7 mouse cellular contexts compared by ENCODE assay signal in the genomic region with DNA sequence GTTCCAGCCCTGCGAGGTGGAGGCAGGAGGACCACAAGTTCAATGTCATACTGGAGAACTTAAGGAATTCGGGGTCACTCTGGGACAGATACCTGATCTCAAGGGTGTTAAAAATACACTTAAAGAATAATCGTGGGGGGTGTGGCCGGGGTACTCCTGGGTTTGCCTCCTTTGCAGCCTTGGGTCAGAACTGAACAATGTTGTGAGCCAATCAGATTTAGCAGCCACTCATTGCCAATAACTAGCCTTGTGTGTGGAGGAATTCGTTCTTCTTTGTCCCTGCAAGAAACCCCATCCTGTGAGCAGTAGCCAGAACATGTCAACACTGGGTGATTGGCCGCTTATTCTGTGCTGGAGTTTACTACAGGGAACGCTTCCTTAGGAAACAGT. TPM values are rescaled to one million over a fixed set of nuclear protein-coding genes. Genes with fewer than 3 reads are reported as not detected.
DNase-seq lines count a peak whose midpoint lies in the region; ATAC-seq and TF ChIP-seq lines count a peak whose summit lies in the region.

No protein-coding gene starts in this region.

- DNase-seq in left cerebral cortex, adult 2 months (ENCODE audit: extremely low spot score in 1 of 2, low spot score in 2 of 2): no peak
- DNase-seq in left cerebral cortex, postnatal 25 days (ENCODE audit: low spot score in 2 of 2): no peak
- no peak for DNase-seq in hindbrain, embryonic 11.5 days (ENCODE audit: low spot score)
- no peak for DNase-seq in midbrain, embryonic 11.5 days (ENCODE audit: low spot score, missing footprints)
- DNase-seq in urinary bladder, postnatal 4 days (ENCODE audit: low spot score in 2 of 2): no peak
- DNase-seq in layer of hippocampus, postnatal 10 days (ENCODE audit: low spot score in 2 of 2): no peak

- ATAC-seq in hindbrain, embryonic 11.5 days (ENCODE audit: low FRiP score): no peak
- ATAC-seq in midbrain, embryonic 11.5 days (ENCODE audit: low FRiP score): peak; percentile 62; the same call in 1 of the 2 replicates

- intact Hi-C loops in left cerebral cortex, adult 2 months (cut with DNase I): loop anchor here (1.0 kb wide), 1 partner anchor 104 kb away; the partner anchor contains the start of gene Ero1lb
- intact Hi-C loops in left cerebral cortex, postnatal 25 days (cut with DNase I): loop anchor here (5.0 kb wide), 1 partner anchor 106 kb away; the partner anchor contains the start of gene Ero1lb

- H3K27me3 ChIP-seq in hindbrain, embryonic 11.5 days (ENCODE audit: control insufficient read depth, insufficient read depth, low read length): no peaks in the 10 kb centered on the region
- no peaks in the 10 kb centered on the region for H3K27me3 ChIP-seq in midbrain, embryonic 11.5 days (ENCODE audit: control insufficient read depth, insufficient read depth, low read length)

- WGBS in hindbrain, embryonic 11.5 days: 8% methylated on average over 7 of the region's 7 CpGs
- WGBS in midbrain, embryonic 11.5 days: 2% methylated on average over 7 of the region's 7 CpGs

- no peaks in the 10 kb centered on the region for H3K9me3 ChIP-seq in hindbrain, embryonic 11.5 days (ENCODE audit: control insufficient read depth, low read length)
- H3K9me3 ChIP-seq in midbrain, embryonic 11.5 days (ENCODE audit: control insufficient read depth, low read length): no peaks in the 10 kb centered on the region

- TF ChIP-seq CTCF in left cerebral cortex, adult 2 months (IDR thresholded peaks at IDR 0.05): no peak

- H3K9ac ChIP-seq in hindbrain, embryonic 11.5 days (ENCODE audit: low read depth, low read length): peak overlapping the region; percentile 71; the same call in 1 of the 2 replicates
- peak overlapping the region; percentile 65 for H3K9ac ChIP-seq in midbrain, embryonic 11.5 days (ENCODE audit: low read length)

- peak overlapping the region; percentile 91 for H3K27ac ChIP-seq in left cerebral cortex, adult 2 months
- peak overlapping the region; percentile 46 for H3K27ac ChIP-seq in brown adipose tissue, adult 24 weeks (replicated peaks; ENCODE audit: low read depth, low read length)
- no peak overlapping the region for H3K27ac ChIP-seq in hindbrain, embryonic 11.5 days (ENCODE audit: low read depth, low read length)
- H3K27ac ChIP-seq in midbrain, embryonic 11.5 days (ENCODE audit: low read depth, low read length): no peak overlapping the region

- no peaks in the 10 kb centered on the region for H3K36me3 ChIP-seq in hindbrain, embryonic 11.5 days (ENCODE audit: control insufficient read depth, insufficient read depth, low read length)
- no peaks in the 10 kb centered on the region for H3K36me3 ChIP-seq in midbrain, embryonic 11.5 days (ENCODE audit: control insufficient read depth, insufficient read depth, low read length)

- peak overlapping the region; percentile 89 for H3K4me3 ChIP-seq in left cerebral cortex, adult 2 months
- H3K4me3 ChIP-seq in brown adipose tissue, adult 24 weeks (ENCODE audit: insufficient read depth, low read depth, low read length): peak overlapping the region; percentile 93
- peak overlapping the region; percentile 75 for H3K4me3 ChIP-seq in hindbrain, embryonic 11.5 days (ENCODE audit: low read depth, low read length)
- H3K4me3 ChIP-seq in midbrain, embryonic 11.5 days (ENCODE audit: low read depth, low read length): peak overlapping the region; percentile 62

- 0 out of 2 replicates have a peak, but pooled peaks cover 4% of the 10 kb centered on the region for H3K4me1 ChIP-seq in brown adipose tissue, adult 24 weeks (ENCODE audit: control insufficient read depth, insufficient read depth, insufficient read length, low read length)
- no peaks in the 10 kb centered on the region for H3K4me1 ChIP-seq in hindbrain, embryonic 11.5 days (replicated peaks; ENCODE audit: control insufficient read depth, insufficient read depth, low read length)
- no peaks in the 10 kb centered on the region for H3K4me1 ChIP-seq in midbrain, embryonic 11.5 days (ENCODE audit: control insufficient read depth, insufficient read depth, low read length)

- peak overlapping the region; percentile 67 for H3K4me2 ChIP-seq in hindbrain, embryonic 11.5 days (replicated peaks; ENCODE audit: low read depth, low read length)
- H3K4me2 ChIP-seq in midbrain, embryonic 11.5 days: peak overlapping the region; percentile 59

RNA-seq across cellular contexts. Expression of gene Lgals8, which starts 3.0 kb away (rescaled TPM):
- total RNA-seq in left cerebral cortex, adult 2 months (2021): 10 to 100 TPM; 32.7 to 37.0 TPM
- 10 to 100 TPM; 23.2 to 28.5 TPM for total RNA-seq in left cerebral cortex, postnatal 25 days (2021)
- polyA plus RNA-seq in brown adipose tissue, adult 24 weeks (2012; ENCODE audit: insufficient read depth, insufficient read length, missing spikeins): 29.8 and 36.4 TPM in 2 replicates
- polyA plus RNA-seq in hindbrain, embryonic 11.5 days (2014; fragmentation: Nextera tagmentation; extraction: Ambion mirVana): 12.2 and 12.3 TPM in 2 replicates
- polyA plus RNA-seq in midbrain, embryonic 11.5 days (2014; fragmentation: Nextera tagmentation; extraction: Ambion mirVana): 10.5 and 13.8 TPM in 2 replicates
- total RNA-seq in layer of hippocampus, postnatal 10 days (2021): 10 to 100 TPM; 28.0 to 31.4 TPM

RNA-seq across cellular contexts. Expression of gene Edaradd, which starts 58.5 kb away (rescaled TPM):
- total RNA-seq in left cerebral cortex, adult 2 months (2021): under 1 TPM; 0.16 TPM
- total RNA-seq in left cerebral cortex, postnatal 25 days (2021): under 1 TPM; 0.09 to 0.16 TPM
- not detected in 2 replicates for polyA plus RNA-seq in brown adipose tissue, adult 24 weeks (2012; ENCODE audit: insufficient read depth, insufficient read length, missing spikeins)
- 0.82 and 0.91 TPM in 2 replicates for polyA plus RNA-seq in hindbrain, embryonic 11.5 days (2014; fragmentation: Nextera tagmentation; extraction: Ambion mirVana)
- 2.2 and 3.2 TPM in 2 replicates for polyA plus RNA-seq in midbrain, embryonic 11.5 days (2014; fragmentation: Nextera tagmentation; extraction: Ambion mirVana)
- 1 to 10 TPM; 1.1 to 1.3 TPM for total RNA-seq in layer of hippocampus, postnatal 10 days (2021)

Comparison
In these comparisons a context has a peak if more than half of its experiments do, and no peak if none do; other contexts are left out.
1. H3K27ac ChIP-seq: peak in left cerebral cortex, adult 2 months (single experiment) and brown adipose tissue, adult 24 weeks (single experiment); none in hindbrain, embryonic 11.5 days (single experiment) and midbrain, embryonic 11.5 days (single experiment).
2. Peak in every context shown above with its lines, with median percentiles within 50 percentile points of each other: H3K4me3 ChIP-seq.